Mouse (Mus musculus) heart, embryonic 13.5 days (tissue): ENCODE data around the gene Acot10. TPM values are rescaled to one million over a fixed set of nuclear protein-coding genes. Genes with fewer than 3 reads are reported as not detected.

Experiments
- polyA plus RNA-seq: library from polyadenylated mRNA; unstranded; fragments of >200 nt; fragmentation: Nextera tagmentation; extraction: Ambion mirVana; gene quantifications from 2 replicates; pipeline ENCODE4 v1.2.1, GENCODE M21; 2015

Acot10 gene
- polyA plus RNA-seq, 1 experiment from 2014 or later = not detected

Other genes with a start within 250 kb of the Acot10 start
- gene Cdh12, start 217.5 kb downstream of the Acot10 start, polyA plus RNA-seq = 0.05 TPM in 1 of 2 replicates, not detected in the other